ENCODE assay signal across 8 mouse cellular contexts in genomic region chr15:99717386-99718334, GRCm38 (mm10). TPM values are rescaled to one million over a fixed set of nuclear protein-coding genes. Genes with fewer than 3 reads are reported as not detected.
DNase-seq lines count a peak whose midpoint lies in the region; ATAC-seq and TF ChIP-seq lines count a peak whose summit lies in the region.

Gpd1 (plus strand) TSS chr15:99717515.

- H3K27me3 ChIP-seq in heart, embryonic 16.5 days (ENCODE audit: control insufficient read depth, insufficient read depth, low read length), result no peaks in the 10 kb centered on the region
- no peaks in the 10 kb centered on the region for H3K27me3 ChIP-seq in lung, postnatal 0 days (replicated peaks; ENCODE audit: insufficient read depth, low read length)
- H3K27me3 ChIP-seq in stomach, postnatal 0 days (ENCODE audit: control insufficient read depth, insufficient read depth, low read length), result no peaks in the 10 kb centered on the region

- H3K4me3 ChIP-seq in heart, embryonic 16.5 days (ENCODE audit: low read length), result no peak within 1 kb of the TSS
- 0 out of 2 replicates have a peak within 1 kb of the TSS, but pooled peaks have one; percentile 3 for H3K4me3 ChIP-seq in lung, postnatal 0 days (ENCODE audit: low read depth, low read length)
- H3K4me3 ChIP-seq in stomach, postnatal 0 days (ENCODE audit: low read depth, low read length), result no peak within 1 kb of the TSS

- H3K4me1 ChIP-seq in heart, embryonic 16.5 days (ENCODE audit: control insufficient read depth, insufficient read depth, low read length), result peaks cover 24% of the 10 kb centered on the region
- H3K4me1 ChIP-seq in lung, postnatal 0 days (ENCODE audit: insufficient read depth, low read depth, low read length), result no peaks in the 10 kb centered on the region
- no peaks in the 10 kb centered on the region for H3K4me1 ChIP-seq in stomach, postnatal 0 days (replicated peaks; ENCODE audit: control insufficient read depth, insufficient read depth)

- 0 out of 2 replicates have a peak within 1 kb of the TSS, but pooled peaks have one; percentile 1 for H3K9ac ChIP-seq in heart, embryonic 16.5 days (ENCODE audit: low read length)
- no peak within 1 kb of the TSS for H3K9ac ChIP-seq in lung, postnatal 0 days (replicated peaks; ENCODE audit: low read depth)
- H3K9ac ChIP-seq in stomach, postnatal 0 days (ENCODE audit: low read length), result no peak within 1 kb of the TSS

- peak; percentile 23 for DNase-seq in thymus, postnatal 14 days
- DNase-seq in thymus, postnatal 4 days, result no peak
- DNase-seq in large intestine, adult 2 months (ENCODE audit: low read depth, low spot score), result no peak
- peak; percentile 47 for DNase-seq in lung, postnatal 0 days (ENCODE audit: low spot score)
- peak; percentile 67 for DNase-seq in stomach, postnatal 0 days (ENCODE audit: low spot score)
- no peak for DNase-seq in ovary, postnatal 10 days (ENCODE audit: low spot score)

- TF ChIP-seq CTCF in lung, postnatal 0 days (IDR thresholded peaks at IDR 0.05), result no peak
- TF ChIP-seq CTCF in stomach, postnatal 0 days (IDR thresholded peaks at IDR 0.05; ENCODE audit: low read depth), result no peak

- no peaks in the 10 kb centered on the region for H3K9me3 ChIP-seq in heart, embryonic 16.5 days (replicated peaks; ENCODE audit: control insufficient read depth, low read length)
- H3K9me3 ChIP-seq in lung, postnatal 0 days (ENCODE audit: low read length), result no peaks in the 10 kb centered on the region
- no peaks in the 10 kb centered on the region for H3K9me3 ChIP-seq in stomach, postnatal 0 days (ENCODE audit: control insufficient read depth, low read length)

- ATAC-seq in common myeloid progenitor, adult 5-6 weeks (replicated peaks; ENCODE audit: low read depth, poor library complexity, severe bottlenecking), result peak; percentile 27
- ATAC-seq in heart, embryonic 16.5 days (replicated peaks; ENCODE audit: extremely low read depth, insufficient read depth, low FRiP score), result no peak
- peak; percentile 69 for ATAC-seq in lung, postnatal 0 days
- peak; percentile 30; the same call in 1 of the 2 replicates for ATAC-seq in stomach, postnatal 0 days (ENCODE audit: low FRiP score, low TSS enrichment)

- 61% methylated on average over 26 of the region's 26 CpGs for WGBS in heart, embryonic 16.5 days
- WGBS in large intestine, adult 2 months, result 24% methylated on average over 26 of the region's 26 CpGs
- 47% methylated on average over 23 of the region's 26 CpGs for WGBS in lung, postnatal 0 days
- WGBS in stomach, postnatal 0 days, result 60% methylated on average over 25 of the region's 26 CpGs

- peaks cover 7% of the 10 kb centered on the region for H3K36me3 ChIP-seq in heart, embryonic 16.5 days (ENCODE audit: control insufficient read depth, insufficient read depth)
- no peaks in the 10 kb centered on the region for H3K36me3 ChIP-seq in lung, postnatal 0 days (ENCODE audit: insufficient read depth, low read length)
- H3K36me3 ChIP-seq in stomach, postnatal 0 days (ENCODE audit: control insufficient read depth, insufficient read depth, low read length), result peaks cover 3% of the 10 kb centered on the region; the same call in 1 of the 2 replicates

- H3K27ac ChIP-seq in heart, embryonic 16.5 days (ENCODE audit: low read length), result no peak within 1 kb of the TSS
- H3K27ac ChIP-seq in lung, postnatal 0 days (ENCODE audit: low read length), result peak within 1 kb of the TSS; percentile 26
- H3K27ac ChIP-seq in stomach, postnatal 0 days (replicated peaks), result no peak within 1 kb of the TSS

- no peak for TF ChIP-seq EP300 in lung, postnatal 0 days (IDR thresholded peaks at IDR 0.05)
- TF ChIP-seq EP300 in stomach, postnatal 0 days (optimal IDR thresholded peaks at IDR 0.05), result no peak

- H3K4me2 ChIP-seq in heart, embryonic 16.5 days (ENCODE audit: low read depth, low read length), result no peak within 1 kb of the TSS
- H3K4me2 ChIP-seq in lung, postnatal 0 days (replicated peaks; ENCODE audit: low read depth, low read length), result peak within 1 kb of the TSS; percentile 45
- H3K4me2 ChIP-seq in stomach, postnatal 0 days (replicated peaks; ENCODE audit: low read depth), result no peak within 1 kb of the TSS

RNA-seq across cellular contexts. Expression of gene Gpd1, which starts in this region (rescaled TPM):
- 0.46 and 0.82 TPM in 2 replicates for total RNA-seq in common myeloid progenitor, adult 5-6 weeks (2017)
- 2.4 and 2.7 TPM in 2 replicates for polyA plus RNA-seq in heart, embryonic 16.5 days (2015; fragmentation: Nextera tagmentation; extraction: Ambion mirVana)
- polyA plus RNA-seq in large intestine, adult 2 months (2012; rRNA removed), result 116 and 180 TPM in 2 replicates
- polyA plus RNA-seq in lung, postnatal 0 days (2015; fragmentation: Nextera tagmentation; extraction: Ambion mirVana), result 10.0 and 13.2 TPM in 2 replicates
- polyA plus RNA-seq in stomach, postnatal 0 days (2015; fragmentation: Nextera tagmentation; extraction: Ambion mirVana), result 6.8 and 7.9 TPM in 2 replicates

Comparison
In these comparisons a context has a peak if more than half of its experiments do, and no peak if none do; other contexts are left out.
1. DNase-seq: peak in thymus, postnatal 14 days (single experiment), lung, postnatal 0 days (single experiment) and stomach, postnatal 0 days (single experiment); none in thymus, postnatal 4 days (single experiment), large intestine, adult 2 months (single experiment) and ovary, postnatal 10 days (single experiment).
2. Peak in ATAC-seq in common myeloid progenitor, adult 5-6 weeks; RNA of the gene not detected or under 1 TPM.